Mouse (Mus musculus): Measurements from ENCODE around the gene Rps25.
A peak's percentile ranks its signal among the peaks of the same experiment; 100 is the strongest.

Gene Rps25

GRCm38 (mm10) chr9:44457035-44457742, 50.2 kb downstream of the Rps25 start:
- peak; percentile 84 to 87 for DNase-seq

Measured in cerebellum, postnatal 14 days (tissue).